Mouse (Mus musculus) heart, adult 9 months (tissue): ENCODE measurements around the gene Themis2.
A peak's percentile ranks its signal among the peaks of the same experiment; 100 is the strongest.

Experiments used
- DNase-seq, 2 experiments: peaks; one replicate each; pipeline ENCODE4 v3.0.0; 2022; ENCODE audit warnings: low spot score in 2 of 2

Themis2 gene

GRCm38 (mm10) chr4:132796196-132796886, at the start of gene Themis2:
Themis2 (minus strand) TSS chr4:132796387.
- DNase-seq, result peak; percentile 67 to 79

GRCm38 (mm10) chr4:132843705-132844071, 47.5 kb upstream of the Themis2 start:
- DNase-seq, result no peak

GRCm38 (mm10) chr4:132842970-132843704, 47.0 kb upstream of the Themis2 start, which contains the start of gene Ppp1r8:
Ppp1r8 (minus strand) TSS chr4:132843169.
- DNase-seq, result peak; percentile 89 to 92

DNA sequence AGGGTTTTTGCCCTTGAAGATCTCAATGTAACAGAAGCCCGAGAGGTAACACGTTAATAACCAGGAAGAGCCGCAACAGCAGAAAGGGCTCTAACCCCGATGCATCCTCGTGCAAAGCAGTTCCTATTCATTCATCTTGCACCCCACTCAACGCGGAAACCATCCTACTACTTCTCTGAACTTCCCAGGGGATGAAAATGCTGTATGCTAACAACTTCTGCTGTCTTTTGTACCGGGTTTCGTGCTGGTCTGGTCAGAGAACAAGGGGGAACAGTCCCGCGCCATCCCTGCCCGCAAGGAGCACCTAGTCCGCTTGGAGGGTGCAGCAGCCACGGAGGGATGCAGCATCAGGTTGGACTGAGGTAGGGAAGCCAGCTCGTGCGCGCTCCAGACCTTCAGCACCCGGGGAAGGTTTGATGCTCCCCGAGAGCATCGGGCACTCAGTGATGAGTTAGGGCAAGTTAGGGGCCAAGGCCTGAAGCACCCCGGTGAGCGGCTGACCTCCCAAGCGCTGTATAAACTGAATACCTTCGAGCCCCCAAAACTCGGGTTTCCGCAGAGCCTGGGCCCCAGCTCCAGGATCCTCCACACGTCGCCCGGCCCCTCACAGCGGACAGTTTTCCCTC, 46.2 kb upstream of the Themis2 start:
- DNase-seq, result peak; percentile 8 to 15

- DNase-seq, result no peak
These were observed 45.3 kb upstream of the Themis2 start for GRCm38 (mm10) chr4:132841493-132841892.

- peak; percentile 49 to 62 for DNase-seq
These were observed 27.6 kb upstream of the Themis2 start for GRCm38 (mm10) chr4:132823614-132824366.

DNA sequence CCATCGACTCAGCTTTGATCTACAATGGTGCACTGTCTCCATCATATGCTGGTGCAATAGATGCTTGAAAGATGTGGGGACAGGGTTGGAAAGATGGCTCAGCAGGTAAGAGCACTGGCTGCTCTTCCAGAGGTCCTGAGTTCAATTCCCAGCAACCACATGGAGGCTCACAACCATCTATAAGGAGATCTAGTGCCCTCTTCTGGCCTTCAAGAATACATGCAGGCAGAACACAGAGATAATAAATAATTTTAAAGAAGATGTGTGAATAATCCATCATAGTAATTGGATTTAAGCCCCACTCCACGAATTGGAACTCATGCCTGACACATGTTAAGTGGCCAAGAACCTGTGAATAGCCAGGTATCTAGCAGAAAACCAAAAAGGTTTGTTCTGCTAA, 22.3 kb upstream of the Themis2 start:
- no peak for DNase-seq

DNA sequence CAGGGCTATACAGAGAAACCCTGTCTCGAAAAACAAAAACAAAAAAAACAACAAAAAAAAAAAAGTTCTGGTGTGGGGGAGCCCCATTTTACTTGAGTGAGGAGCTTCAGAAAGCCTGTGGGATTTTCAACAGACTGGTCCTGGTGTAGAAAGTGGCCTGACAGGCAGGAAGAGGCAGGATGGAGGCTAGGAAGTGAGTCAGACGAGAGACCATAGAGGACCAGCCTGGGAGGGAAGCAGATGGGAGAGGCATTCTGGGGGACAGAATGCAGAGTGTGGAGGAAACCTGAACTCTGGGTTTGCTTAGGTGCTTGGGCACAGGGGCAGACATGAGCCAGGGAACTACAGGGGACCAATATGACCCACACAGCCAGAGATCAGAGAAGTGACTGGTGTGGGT, 20.7 kb upstream of the Themis2 start:
- no peak for DNase-seq

GRCm38 (mm10) chr4:132816404-132816803, 20.2 kb upstream of the Themis2 start:
- peak in 1 of 2 experiments; percentile 38 for DNase-seq

DNA sequence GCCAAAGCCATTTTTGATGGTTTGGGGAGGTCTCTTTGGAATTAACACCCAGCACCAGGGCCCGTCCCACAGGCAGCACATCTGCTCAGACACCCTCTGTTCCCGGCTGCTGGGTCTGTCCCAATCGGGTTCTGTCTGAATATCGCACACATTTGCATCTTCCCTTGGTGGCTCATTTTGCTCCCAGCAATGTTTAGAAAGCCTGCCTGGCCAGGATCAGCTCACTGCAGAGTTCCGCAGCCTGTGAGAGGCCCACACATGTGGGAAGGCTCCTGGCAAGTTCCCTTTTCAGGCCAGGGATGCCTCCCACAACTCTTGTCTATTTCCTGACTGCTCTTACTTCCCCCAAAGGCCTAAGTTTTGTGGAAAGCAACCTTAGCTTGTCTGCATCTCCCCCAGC, 13.4 kb upstream of the Themis2 start:
- no peak for DNase-seq

- peak in 1 of 2 experiments; percentile 26 for DNase-seq
These were observed 11.8 kb upstream of the Themis2 start for GRCm38 (mm10) chr4:132807771-132808641.

GRCm38 (mm10) chr4:132806620-132807191, 10.5 kb upstream of the Themis2 start:
- DNase-seq, result no peak

DNA sequence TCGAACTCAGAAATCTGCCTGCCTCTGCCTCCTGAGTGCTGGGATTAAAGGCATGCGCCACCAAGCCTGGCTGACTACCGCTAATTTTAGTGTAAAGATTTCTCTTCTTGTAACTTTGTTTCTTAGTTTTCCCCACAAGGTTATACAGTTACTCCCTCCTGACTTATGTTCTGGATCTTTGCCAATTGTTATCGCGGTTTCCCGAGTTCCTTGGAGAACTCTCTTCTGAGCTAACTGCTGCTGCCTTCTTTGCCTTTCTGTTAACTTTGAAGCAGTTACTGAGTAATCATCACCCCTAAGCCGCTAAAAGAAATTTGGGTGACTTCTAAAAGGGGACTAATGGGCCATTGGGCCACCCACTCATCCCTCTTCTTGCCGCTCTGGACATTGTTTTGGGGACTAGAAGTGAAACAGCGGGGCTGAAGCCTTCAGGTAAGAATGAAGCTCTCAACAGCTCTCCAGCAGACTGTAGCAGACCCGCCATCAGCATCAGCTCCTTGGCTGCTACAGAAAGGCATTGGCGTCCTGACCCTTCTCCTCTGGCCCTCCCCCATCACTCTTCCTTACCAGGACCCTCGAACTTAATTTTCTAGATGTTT, 9.5 kb upstream of the Themis2 start:
- DNase-seq, result no peak

- no peak for DNase-seq
These were observed 9.0 kb upstream of the Themis2 start for GRCm38 (mm10) chr4:132805146-132805545.

DNA sequence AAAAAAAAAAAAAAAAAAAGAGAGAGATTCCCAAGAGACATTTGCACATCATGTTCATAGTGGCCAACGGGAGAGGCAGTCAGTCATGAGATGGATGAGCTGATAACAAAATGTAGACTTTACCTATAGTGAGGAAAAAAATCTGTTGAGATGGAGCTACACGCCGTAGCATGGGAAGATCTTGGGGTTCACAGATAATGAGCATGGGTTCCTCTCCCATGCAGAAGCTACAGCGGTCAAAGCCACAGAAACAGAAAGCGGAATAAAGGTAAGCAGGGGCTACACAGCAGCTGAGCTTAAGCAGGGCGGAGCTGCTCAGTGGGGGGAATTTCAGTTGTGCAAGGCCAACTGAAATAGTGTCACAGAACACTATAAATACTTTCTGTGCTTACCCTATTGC, 8.1 kb upstream of the Themis2 start:
- peak in 1 of 2 experiments; percentile 34 for DNase-seq

GRCm38 (mm10) chr4:132803876-132804275, 7.7 kb upstream of the Themis2 start:
- DNase-seq, result no peak

DNA sequence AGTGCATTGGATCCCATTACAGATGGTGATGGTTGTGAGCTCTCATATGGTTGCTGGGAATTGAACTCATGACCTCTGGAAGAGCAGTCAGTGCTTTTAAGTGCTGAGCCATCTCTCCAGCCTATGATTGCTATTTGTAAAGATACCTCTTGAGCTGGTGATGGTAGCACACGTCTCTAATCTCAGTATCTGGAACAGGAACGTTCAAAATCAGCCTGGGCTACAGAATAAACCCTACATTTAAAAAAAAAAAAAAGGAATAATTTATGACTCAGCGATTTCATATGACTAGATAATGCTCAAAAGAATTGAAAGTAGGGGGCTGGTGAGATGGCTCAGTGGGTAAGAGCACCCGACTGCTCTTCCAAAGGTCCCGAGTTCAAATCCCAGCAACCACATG, 7.0 kb upstream of the Themis2 start:
- DNase-seq, result no peak

DNA sequence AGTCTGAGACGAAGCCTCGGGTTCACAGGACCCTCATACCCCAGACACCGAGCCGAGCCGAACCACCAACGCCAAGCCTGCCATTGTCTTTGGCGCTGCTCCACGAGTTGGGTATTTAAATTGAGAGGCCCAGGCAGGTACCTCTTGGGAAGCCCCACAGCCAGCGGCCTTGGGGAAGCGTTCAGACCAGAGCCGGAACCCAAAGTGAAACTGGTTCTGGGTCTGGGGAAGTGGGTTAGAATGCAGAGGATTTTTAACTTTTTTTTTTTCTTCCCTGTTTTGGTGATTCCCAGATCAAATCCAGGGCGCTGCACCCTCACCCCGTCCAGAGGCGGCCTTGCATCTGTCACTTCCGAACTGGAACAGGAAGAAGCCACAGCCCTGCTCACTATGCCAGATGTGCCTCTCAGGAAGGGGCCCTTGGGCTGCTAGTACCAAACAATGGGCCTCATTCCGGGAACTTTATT, 6.0 kb upstream of the Themis2 start:
- peak; percentile 61 to 82 for DNase-seq

- no peak for DNase-seq
These were observed 5.2 kb upstream of the Themis2 start for GRCm38 (mm10) chr4:132801176-132802077.
